ENCODE assay signal across 10 mouse cellular contexts in the genomic region with DNA sequence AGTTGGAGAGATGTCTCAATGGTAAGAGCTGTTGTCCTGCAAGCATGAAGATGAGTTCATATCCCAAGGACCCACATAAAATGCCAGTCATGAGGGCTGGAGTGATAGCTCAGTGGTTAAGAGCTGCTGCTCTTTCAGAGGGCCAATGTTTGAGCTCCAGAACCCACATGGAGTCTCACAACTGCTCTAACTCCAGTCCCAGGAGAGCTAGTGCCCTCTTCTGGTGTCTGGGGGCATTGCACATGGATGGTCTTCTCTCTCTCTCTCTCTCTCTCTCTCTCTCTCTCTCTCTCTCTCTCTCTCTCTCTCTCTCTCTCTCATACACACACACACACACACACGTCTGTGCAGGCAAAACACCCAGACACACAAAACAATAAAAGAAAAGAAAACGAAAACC. TPM values are rescaled to one million over a fixed set of nuclear protein-coding genes. Genes with fewer than 3 reads are reported as not detected.
DNase-seq lines count a peak whose midpoint lies in the region; ATAC-seq and TF ChIP-seq lines count a peak whose summit lies in the region.
"Had no signal": no experiment of that assay in that cellular context is flagged by ENCODE, and none has a peak within 500 bp of the region (broad histone marks: within the 10 kb centered on the region; RNA-seq: fewer than 3 reads in every experiment).

No protein-coding gene starts in this region.

- TF ChIP-seq CTCF in midbrain, postnatal 0 days (IDR thresholded peaks at IDR 0.05), result peak; percentile 74

- H3K4me2 ChIP-seq in neural tube, embryonic 15.5 days, result no peak overlapping the region
- no peak overlapping the region for H3K4me2 ChIP-seq in midbrain, postnatal 0 days (ENCODE audit: low read depth, low read length, poor library complexity, severe bottlenecking)
- H3K4me2 ChIP-seq: embryonic facial prominence, embryonic 12.5 days; limb, embryonic 12.5 days had no signal

- intact Hi-C loops in heart, postnatal 36 days (cut with DNase I), result loop anchor here (5.0 kb wide), 1 partner anchor 117 kb away; no protein-coding TSS in a partner anchor

- H3K27me3 ChIP-seq in neural tube, embryonic 15.5 days (replicated peaks), result peaks cover 12% of the 10 kb centered on the region
- no peaks in the 10 kb centered on the region for H3K27me3 ChIP-seq in midbrain, postnatal 0 days (ENCODE audit: insufficient read depth, low read length)
- H3K27me3 ChIP-seq: embryonic facial prominence, embryonic 12.5 days had no signal

- H3K9ac ChIP-seq in neural tube, embryonic 15.5 days (replicated peaks), result no peak overlapping the region
- no peak overlapping the region for H3K9ac ChIP-seq in midbrain, postnatal 0 days (replicated peaks; ENCODE audit: low read length, poor library complexity, severe bottlenecking)
- H3K9ac ChIP-seq: embryonic facial prominence, embryonic 12.5 days; limb, embryonic 12.5 days had no signal

- no peak overlapping the region for H3K27ac ChIP-seq in neural tube, embryonic 15.5 days (replicated peaks)
- H3K27ac ChIP-seq in midbrain, postnatal 0 days (ENCODE audit: low read depth, low read length), result no peak overlapping the region
- H3K27ac ChIP-seq: embryonic facial prominence, embryonic 12.5 days; limb, embryonic 12.5 days had no signal

- peak; percentile 60 for DNase-seq in gastrocnemius, postnatal 10 days
- DNase-seq in gastrocnemius, postnatal 4 days (ENCODE audit: low spot score in 2 of 2), result no peak
- DNase-seq in neural tube, embryonic 10.5 days (ENCODE audit: extremely low spot score, low spot score), result peak; percentile 68
- peak; percentile 74 for DNase-seq in adrenal gland, postnatal 10 days
- DNase-seq in heart, postnatal 36 days, result peak; percentile 55 to 75
- peak; percentile 34 for DNase-seq in midbrain, postnatal 0 days (ENCODE audit: low spot score)
- no peak for DNase-seq in right cerebral cortex, postnatal 36 days (ENCODE audit: low spot score in 2 of 2)

- no peak overlapping the region for H3K4me3 ChIP-seq in neural tube, embryonic 15.5 days (replicated peaks)
- H3K4me3 ChIP-seq in midbrain, postnatal 0 days (ENCODE audit: low read depth, low read length), result no peak overlapping the region
- H3K4me3 ChIP-seq: embryonic facial prominence, embryonic 12.5 days; limb, embryonic 12.5 days had no signal

- 25% methylated on average over 2 of the region's 2 CpGs for WGBS in neural tube, embryonic 15.5 days
- 34% methylated on average over 2 of the region's 2 CpGs for WGBS in midbrain, postnatal 0 days

- no peaks in the 10 kb centered on the region for H3K36me3 ChIP-seq in neural tube, embryonic 15.5 days
- no peaks in the 10 kb centered on the region for H3K36me3 ChIP-seq in midbrain, postnatal 0 days (ENCODE audit: insufficient read depth, low read length)
- H3K36me3 ChIP-seq: embryonic facial prominence, embryonic 12.5 days; limb, embryonic 12.5 days had no signal

- H3K9me3 ChIP-seq in neural tube, embryonic 15.5 days (replicated peaks), result no peaks in the 10 kb centered on the region
- no peaks in the 10 kb centered on the region for H3K9me3 ChIP-seq in midbrain, postnatal 0 days (ENCODE audit: low read length)
- H3K9me3 ChIP-seq: embryonic facial prominence, embryonic 12.5 days; limb, embryonic 12.5 days had no signal

- ATAC-seq in neural tube, embryonic 15.5 days (ENCODE audit: low FRiP score), result no peak
- ATAC-seq in midbrain, postnatal 0 days (ENCODE audit: low FRiP score), result no peak

- H3K4me1 ChIP-seq in neural tube, embryonic 15.5 days, result peaks cover 15% of the 10 kb centered on the region
- no peaks in the 10 kb centered on the region for H3K4me1 ChIP-seq in midbrain, postnatal 0 days (ENCODE audit: insufficient read depth, low read length)
- H3K4me1 ChIP-seq: embryonic facial prominence, embryonic 12.5 days had no signal

RNA-seq across cellular contexts. Expression of a gene that starts 4.4 kb away (rescaled TPM):
- total RNA-seq in gastrocnemius, postnatal 10 days (2021), result 10 to 100 TPM in 1 of 2 experiments, 1 to 10 TPM in 1; 9.7 to 11.3 TPM
- 1 to 10 TPM; 5.5 to 7.5 TPM for total RNA-seq in gastrocnemius, postnatal 4 days (2021)
- polyA plus RNA-seq in neural tube, embryonic 15.5 days (2015; fragmentation: Nextera tagmentation; extraction: Ambion mirVana), result 0.72 and 1.6 TPM in 2 replicates
- total RNA-seq in adrenal gland, postnatal 10 days (2021), result 10 to 100 TPM; 21.0 to 26.4 TPM
- total RNA-seq in heart, postnatal 36 days (2021), result 1 to 10 TPM; 4.1 to 7.0 TPM
- total RNA-seq in midbrain, postnatal 0 days (2014; rRNA removed), result 1.1 and 3.7 TPM in 2 replicates
- 0.38 and 0.55 TPM in 2 replicates for polyA plus RNA-seq in midbrain, postnatal 0 days (2015; fragmentation: Nextera tagmentation; extraction: Ambion mirVana)

RNA-seq across cellular contexts. Expression of a gene that starts 12.0 kb away (rescaled TPM):
- total RNA-seq in gastrocnemius, postnatal 10 days (2021), result 10 to 100 TPM; 53.3 to 57.6 TPM
- total RNA-seq in gastrocnemius, postnatal 4 days (2021), result 10 to 100 TPM; 38.3 to 55.9 TPM
- 17.6 and 17.9 TPM in 2 replicates for polyA plus RNA-seq in neural tube, embryonic 15.5 days (2015; fragmentation: Nextera tagmentation; extraction: Ambion mirVana)
- 10 to 100 TPM; 62.9 to 85.1 TPM for total RNA-seq in adrenal gland, postnatal 10 days (2021)
- 10 to 100 TPM; 44.5 to 47.7 TPM for total RNA-seq in heart, postnatal 36 days (2021)
- 43.9 and 63.9 TPM in 2 replicates for total RNA-seq in midbrain, postnatal 0 days (2014; rRNA removed)
- polyA plus RNA-seq in midbrain, postnatal 0 days (2015; fragmentation: Nextera tagmentation; extraction: Ambion mirVana), result 17.3 and 18.7 TPM in 2 replicates

RNA-seq across cellular contexts. Expression of a gene that starts 27.3 kb away (rescaled TPM):
- total RNA-seq in gastrocnemius, postnatal 10 days (2021), result 1 to 10 TPM; 6.9 to 8.2 TPM
- 10 to 100 TPM; 15.4 to 17.5 TPM for total RNA-seq in gastrocnemius, postnatal 4 days (2021)
- 1.3 and 6.5 TPM in 2 replicates for polyA plus RNA-seq in neural tube, embryonic 15.5 days (2015; fragmentation: Nextera tagmentation; extraction: Ambion mirVana)
- under 1 TPM; 0.63 to 0.70 TPM for total RNA-seq in adrenal gland, postnatal 10 days (2021)
- total RNA-seq in heart, postnatal 36 days (2021), result 1 to 10 TPM; 1.8 to 4.1 TPM
- total RNA-seq in midbrain, postnatal 0 days (2014; rRNA removed), result 0.55 and 1.6 TPM in 2 replicates
- 0.44 and 0.51 TPM in 2 replicates for polyA plus RNA-seq in midbrain, postnatal 0 days (2015; fragmentation: Nextera tagmentation; extraction: Ambion mirVana)

Comparison
In these comparisons a context has a peak if more than half of its experiments do, and no peak if none do; other contexts are left out.
1. DNase-seq: peak in gastrocnemius, postnatal 10 days (single experiment), neural tube, embryonic 10.5 days (single experiment), adrenal gland, postnatal 10 days (single experiment), heart, postnatal 36 days (2 of 2) and midbrain, postnatal 0 days (single experiment); none in gastrocnemius, postnatal 4 days (0 of 2) and right cerebral cortex, postnatal 36 days (0 of 2).